Mouse (Mus musculus) embryonic facial prominence, embryonic 14.5 days (tissue): Measurements from ENCODE around the gene Ifna2. TPM values are rescaled to one million over a fixed set of nuclear protein-coding genes. Genes with fewer than 3 reads are reported as not detected.

Experiments
- ATAC-seq: fragments of 200-750 bp; cut with Nextera tagmentation; 2 replicates; pipeline ENCODE4 v1.8.0; 2017; ENCODE audit warnings: low read depth, moderate number of reproducible peaks, moderate TSS enrichment
- DNase-seq: peaks from one replicate; pipeline ENCODE4 v3.0.0-alpha.2; 2015; ENCODE audit warnings: low spot score
- H3K27ac ChIP-seq: fragments of 300-500 bp; sonication (generic); replicated peaks from 2 replicates; pipeline ENCODE4 v1.5.1; 2014; ENCODE audit warnings: low read depth, mild to moderate bottlenecking, low read length, moderate library complexity
- H3K27me3 ChIP-seq: fragments of 300-500 bp; sonication (generic); replicated peaks from 2 replicates; pipeline ENCODE4 v1.6.1; 2014; ENCODE audit warnings: low read length; ENCODE audit not compliant: control insufficient read depth, insufficient read depth
- H3K36me3 ChIP-seq: fragments of 300-500 bp; sonication (generic); 2 replicates; pipeline ENCODE4 v1.6.1; 2014; ENCODE audit warnings: low read length, mixed read lengths; ENCODE audit not compliant: control insufficient read depth, insufficient read depth
- H3K4me1 ChIP-seq: fragments of 300-500 bp; sonication (generic); 2 replicates; pipeline ENCODE4 v1.6.1; 2014; ENCODE audit warnings: antibody characterized with exemption, low read length; ENCODE audit not compliant: control insufficient read depth, insufficient read depth
- H3K4me2 ChIP-seq: fragments of 300-500 bp; sonication (generic); 2 replicates; pipeline ENCODE4 v1.6.1; 2014; ENCODE audit warnings: low read depth, mild to moderate bottlenecking, low read length, moderate library complexity, mixed read lengths
- H3K4me3 ChIP-seq: fragments of 300-500 bp; sonication (generic); 2 replicates; pipeline ENCODE4 v1.5.1; 2014; ENCODE audit warnings: low read depth, mild to moderate bottlenecking, low read length
- H3K9ac ChIP-seq: fragments of 300-500 bp; sonication (generic); 2 replicates; pipeline ENCODE4 v1.6.1; 2014; ENCODE audit warnings: low read depth, mild to moderate bottlenecking, low read length, moderate library complexity, mixed read lengths
- H3K9me3 ChIP-seq: fragments of 300-500 bp; sonication (generic); 2 replicates; pipeline ENCODE4 v1.6.1; 2016; ENCODE audit warnings: low read length; ENCODE audit not compliant: control insufficient read depth
- WGBS: fragments of 180-500 bp; shearing (Covaris S2); extraction: QIAGEN DNeasy Blood & Tissue Kit; methylation state at CpG from one replicate; pipeline ENCODE4 v1.1.7; 2014; 5-methylcytosine and 5-hydroxymethylcytosine counted together
- polyA plus RNA-seq: library from polyadenylated mRNA; unstranded; fragments of >200 nt; fragmentation: Nextera tagmentation; extraction: Ambion mirVana; gene quantifications from 2 replicates; pipeline ENCODE4 v1.2.1, GENCODE M21; 2014

Gene Ifna2
- polyA plus RNA-seq, 1 experiment from 2014 or later, result not detected

- no peaks in the 10 kb centered on the region for H3K36me3 ChIP-seq
- ATAC-seq, result no peak
- no peak within 1 kb of the TSS for H3K27ac ChIP-seq
- H3K9ac ChIP-seq, result no peak within 1 kb of the TSS
- H3K27me3 ChIP-seq, result no peaks in the 10 kb centered on the region
- H3K9me3 ChIP-seq, result no peaks in the 10 kb centered on the region
- no peaks in the 10 kb centered on the region for H3K4me1 ChIP-seq
- DNase-seq, result no peak
- 62% methylated on average over 2 of the region's 2 CpGs for WGBS
- H3K4me3 ChIP-seq, result no peak within 1 kb of the TSS
- no peak within 1 kb of the TSS for H3K4me2 ChIP-seq
Observed at GRCm38 (mm10) chr4:88691259-88691658, 7.5 kb upstream of the Ifna2 start, which contains the start of gene Ifnab. Gene Ifnab, minus strand, starts transcription at chr4:88691359.

- 60% methylated on average over 3 of the region's 3 CpGs for WGBS
- DNase-seq, result no peak
- Histone ChIP-seq H3K36me3 (no peaks in the 10 kb centered on the region), H3K4me1 (no peaks in the 10 kb centered on the region), H3K9me3 (no peaks in the 10 kb centered on the region), H3K27ac (no peak overlapping the region), H3K4me2 (no peak overlapping the region), H3K27me3 (no peaks in the 10 kb centered on the region), H3K4me3 (no peak overlapping the region), H3K9ac (no peak overlapping the region)
- ATAC-seq, result no peak
Observed at GRCm38 (mm10) chr4:88681353-88681752, 2.4 kb downstream of the Ifna2 start.

GRCm38 (mm10) chr4:88680362-88680761 lies 3.4 kb downstream of the Ifna2 start:
- Histone ChIP-seq H3K4me2 (no peak overlapping the region), H3K4me1 (no peaks in the 10 kb centered on the region), H3K27ac (no peak overlapping the region), H3K9me3 (no peaks in the 10 kb centered on the region), H3K36me3 (no peaks in the 10 kb centered on the region), H3K4me3 (no peak overlapping the region), H3K27me3 (no peaks in the 10 kb centered on the region), H3K9ac (no peak overlapping the region)
- ATAC-seq (no peak), DNase-seq (peak; percentile 38)
- WGBS, result 46% methylated on average over 8 of the region's 8 CpGs

- Histone ChIP-seq H3K4me1 (no peaks in the 10 kb centered on the region), H3K9ac (no peak within 1 kb of the TSS), H3K9me3 (no peaks in the 10 kb centered on the region), H3K27ac (no peak within 1 kb of the TSS), H3K27me3 (no peaks in the 10 kb centered on the region), H3K4me3 (no peak within 1 kb of the TSS), H3K36me3 (no peaks in the 10 kb centered on the region), H3K4me2 (no peak within 1 kb of the TSS)
- DNase-seq (no peak), ATAC-seq (no peak)
- 76% methylated on average over 1 of the region's 1 CpGs for WGBS
Observed at GRCm38 (mm10) chr4:88676824-88677223, 6.9 kb downstream of the Ifna2 start, which contains the start of gene Ifna16. Gene Ifna16, minus strand, starts transcription at chr4:88676924.

GRCm38 (mm10) chr4:88655461-88655860 lies 28.3 kb downstream of the Ifna2 start:
- no peak for ATAC-seq
- 26% methylated on average over 1 of the region's 1 CpGs for WGBS
- no peaks in the 10 kb centered on the region for H3K9me3 ChIP-seq

GRCm38 (mm10) chr4:88653644-88654043 lies 30.1 kb downstream of the Ifna2 start:
- Histone ChIP-seq H3K4me2 (no peak overlapping the region), H3K36me3 (no peaks in the 10 kb centered on the region), H3K4me1 (no peaks in the 10 kb centered on the region), H3K9me3 (no peaks in the 10 kb centered on the region), H3K9ac (no peak overlapping the region), H3K27ac (no peak overlapping the region), H3K4me3 (no peak overlapping the region), H3K27me3 (no peaks in the 10 kb centered on the region)
- 71% methylated on average over 3 of the region's 3 CpGs for WGBS
- no peak for DNase-seq
- ATAC-seq, result no peak

More at GRCm38 (mm10) chr4:88655461-88655860, 28.3 kb downstream of the Ifna2 start:
- H3K36me3 ChIP-seq, result no peaks in the 10 kb centered on the region
- no peak overlapping the region for H3K9ac ChIP-seq
- no peak for DNase-seq
- H3K4me1 ChIP-seq, result no peaks in the 10 kb centered on the region
- H3K27ac ChIP-seq, result no peak overlapping the region
- H3K27me3 ChIP-seq, result no peaks in the 10 kb centered on the region
- H3K4me3 ChIP-seq, result no peak overlapping the region
- no peak overlapping the region for H3K4me2 ChIP-seq

GRCm38 (mm10) chr4:88644359-88644758 lies 39.4 kb downstream of the Ifna2 start, which contains the start of gene Ifna13:
Gene Ifna13, minus strand, starts transcription at chr4:88644459.
- no peak for ATAC-seq
- no peak within 1 kb of the TSS for H3K4me2 ChIP-seq
- no peaks in the 10 kb centered on the region for H3K36me3 ChIP-seq
- WGBS, result 55% methylated on average over 2 of the region's 2 CpGs
- H3K27me3 ChIP-seq, result no peaks in the 10 kb centered on the region
- H3K9me3 ChIP-seq, result no peaks in the 10 kb centered on the region
- no peak within 1 kb of the TSS for H3K4me3 ChIP-seq
- no peaks in the 10 kb centered on the region for H3K4me1 ChIP-seq
- H3K27ac ChIP-seq, result no peak within 1 kb of the TSS
- DNase-seq, result no peak
- H3K9ac ChIP-seq, result no peak within 1 kb of the TSS

- WGBS, result 22% methylated on average over 2 of the region's 2 CpGs
- no peak overlapping the region for H3K9ac ChIP-seq
- no peak overlapping the region for H3K4me2 ChIP-seq
- no peaks in the 10 kb centered on the region for H3K9me3 ChIP-seq
- H3K27me3 ChIP-seq, result no peaks in the 10 kb centered on the region
- no peak overlapping the region for H3K4me3 ChIP-seq
- H3K36me3 ChIP-seq, result no peaks in the 10 kb centered on the region
- DNase-seq (peak; percentile 19), ATAC-seq (no peak)
- H3K4me1 ChIP-seq, result no peaks in the 10 kb centered on the region
- no peak overlapping the region for H3K27ac ChIP-seq
Observed at GRCm38 (mm10) chr4:88642526-88642925, 41.2 kb downstream of the Ifna2 start.

- peak; percentile 96 for ATAC-seq
- 12% methylated on average over 11 of the region's 11 CpGs for WGBS
- Histone ChIP-seq H3K4me1 (no peaks in the 10 kb centered on the region), H3K36me3 (no peaks in the 10 kb centered on the region), H3K27ac (no peak overlapping the region), H3K9me3 (no peaks in the 10 kb centered on the region), H3K4me2 (peak overlapping the region; percentile 55), H3K4me3 (peak overlapping the region; percentile 36), H3K9ac (peak overlapping the region; percentile 50), H3K27me3 (no peaks in the 10 kb centered on the region)
- peak; percentile 97 for DNase-seq
Observed at GRCm38 (mm10) chr4:88641077-88641831, 42.5 kb downstream of the Ifna2 start.
